Mouse (Mus musculus) CH12.LX (cell line): ENCODE results near the gene Trpm3.

Source experiments
- CHD2 ChIP-seq: IDR thresholded peaks from 2 replicates; pipeline ENCODE4 v1.6.1; 2011; ENCODE audit warnings: low read length, improper control_type of control experiment
- CTCF ChIP-seq, 2 experiments: IDR thresholded peaks in 1 of 2; conservative IDR thresholded peaks in 1 of 2; 2 replicates each; pipeline ENCODE4 v1.5.1; 2011 to 2012; ENCODE audit warnings: low read depth in 2 of 2, low read length in 2 of 2, improper control_type of control experiment in 1 of 2, inconsistent platforms in 1 of 2, mild to moderate bottlenecking in 1 of 2, moderate library complexity in 1 of 2
- EP300 ChIP-seq: IDR thresholded peaks from 2 replicates; pipeline ENCODE4 v1.6.1; 2011; ENCODE audit warnings: low read length, improper control_type of control experiment
- MAZ ChIP-seq: IDR thresholded peaks from 2 replicates; pipeline ENCODE4 v1.6.1; 2012; ENCODE audit warnings: low read depth, mild to moderate bottlenecking, inconsistent platforms, low read length, improper control_type of control experiment, moderate library complexity
- MXI1 ChIP-seq: IDR thresholded peaks from 2 replicates; pipeline ENCODE4 v1.6.1; 2011; ENCODE audit warnings: mild to moderate bottlenecking, low read depth, low read length, improper control_type of control experiment
- POLR2A ChIP-seq: IDR thresholded peaks from 2 replicates; pipeline ENCODE4 v1.6.1; 2011; ENCODE audit warnings: low read depth, mild to moderate bottlenecking, improper control_type of control experiment, low read length
- USF1 ChIP-seq: IDR thresholded peaks from 2 replicates; pipeline ENCODE4 v1.6.1; 2014; ENCODE audit warnings: low read depth, mild to moderate bottlenecking, inconsistent platforms, low read length, improper control_type of control experiment
- USF2 ChIP-seq: conservative IDR thresholded peaks from 2 replicates; pipeline ENCODE4 v1.6.1; 2011; ENCODE audit warnings: low read depth, low read length, improper control_type of control experiment

DNA sequence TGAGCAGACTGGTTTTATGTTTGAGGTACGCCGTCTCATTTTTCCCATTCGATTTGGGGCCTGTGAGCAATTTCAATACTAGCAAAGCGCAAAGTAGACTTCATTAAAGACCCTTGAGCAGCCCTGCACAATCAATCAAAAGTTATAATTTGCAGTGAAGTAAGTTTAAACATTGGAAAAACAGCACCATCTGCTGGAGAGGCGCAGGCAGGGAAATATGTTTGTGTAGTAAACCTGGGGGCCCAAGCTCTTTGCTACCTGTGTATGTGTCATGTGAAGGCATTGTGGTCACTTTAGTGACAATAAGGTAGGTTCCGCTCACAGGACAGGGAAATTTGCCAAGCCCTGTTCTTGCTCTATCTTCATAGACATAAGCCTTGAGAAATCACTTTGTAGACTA is 492.5 kb downstream of the Trpm3 start:
- TF ChIP-seq USF2 (no peak), USF1 (no peak), CTCF (conservative IDR thresholded peaks at IDR 0.05 in 1 of 2, IDR thresholded peaks at IDR 0.05 in 1 of 2; ENCODE audit: low read depth in 2 of 2, low read length in 2 of 2) (peak in 1 of 2 experiments; percentile 74; a peak in 3 of 4 replicates), EP300 (no peak), MAZ (no peak), CHD2 (no peak), POLR2A (no peak), MXI1 (no peak)
